Mouse (Mus musculus): Measurements from ENCODE around the gene Ube2t. TPM values are rescaled to one million over a fixed set of nuclear protein-coding genes. Genes with fewer than 3 reads are reported as not detected.

The Ube2t gene
- total and polyA plus RNA-seq, 3 experiments, result 12.1 to 72.6 (median 60.7) TPM

DNA sequence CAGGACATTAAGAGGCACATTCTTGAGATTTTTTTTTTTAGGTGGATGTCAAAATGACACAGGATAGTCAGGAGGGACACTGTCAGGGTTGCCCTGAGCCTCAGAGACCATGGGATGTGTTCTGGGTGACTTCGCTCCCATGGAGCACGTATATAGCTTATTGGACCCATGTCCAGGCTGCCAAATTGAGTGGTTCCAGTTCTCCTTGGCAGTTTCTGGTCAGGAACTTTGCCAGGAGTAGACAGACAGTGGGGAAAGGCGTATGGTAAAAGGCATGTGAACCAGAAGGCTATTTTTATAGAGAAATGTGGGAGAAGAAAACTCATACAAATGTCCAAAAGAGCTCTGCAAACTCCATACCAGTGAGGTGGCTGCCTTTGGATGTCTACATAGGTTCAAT lies 47.5 kb downstream of the Ube2t start:
- Histone ChIP-seq H3K36me3 (replicated peaks) (no peaks in the 10 kb centered on the region), H3K4me1 (ENCODE audit: insufficient read depth, low read depth, low read length) (no peaks in the 10 kb centered on the region), H3K9me3 (replicated peaks) (no peaks in the 10 kb centered on the region), H3K27me3 (ENCODE audit: insufficient read depth, low read length) (peaks cover 22% of the 10 kb centered on the region), H3K4me3 (ENCODE audit: low read depth, low read length) (no peak overlapping the region)
- TF ChIP-seq CTCF (IDR thresholded peaks at IDR 0.05; ENCODE audit: low read depth, low read length) (no peak), GATA2 (IDR thresholded peaks at IDR 0.05; ENCODE audit: borderline replicate concordance, low read depth, low read length) (no peak)
- no peak for ATAC-seq (ENCODE audit: extremely low read depth, insufficient number of reproducible peaks, low FRiP score, poor library complexity, severe bottlenecking)
- no peak for DNase-seq (ENCODE audit: low spot score)

- H3K36me3 ChIP-seq (replicated peaks), result no peaks in the 10 kb centered on the region
- no peaks in the 10 kb centered on the region for H3K4me1 ChIP-seq (ENCODE audit: insufficient read depth, low read depth, low read length)
- ATAC-seq (ENCODE audit: extremely low read depth, insufficient number of reproducible peaks, low FRiP score, poor library complexity, severe bottlenecking) (no peak), DNase-seq (ENCODE audit: low spot score) (no peak)
- no peak overlapping the region for H3K4me3 ChIP-seq (ENCODE audit: low read depth, low read length)
- no peaks in the 10 kb centered on the region for H3K9me3 ChIP-seq (replicated peaks)
- TF ChIP-seq CTCF (IDR thresholded peaks at IDR 0.05; ENCODE audit: low read depth, low read length) (no peak), TAL1 (conservative IDR thresholded peaks at IDR 0.05; ENCODE audit: low read depth, low read length) (no peak), GATA1 (IDR thresholded peaks at IDR 0.05; ENCODE audit: borderline replicate concordance, low read length) (no peak), GATA2 (IDR thresholded peaks at IDR 0.05; ENCODE audit: borderline replicate concordance, low read depth, low read length) (no peak), POLR2AphosphoS5 (IDR thresholded peaks at IDR 0.05; ENCODE audit: insufficient replicate concordance, low read depth, low read length) (no peak)
- H3K27me3 ChIP-seq (ENCODE audit: insufficient read depth, low read length), result peaks cover 29% of the 10 kb centered on the region
Observed at GRCm38 (mm10) chr1:135011912-135012311, 49.5 kb downstream of the Ube2t start.

DNA sequence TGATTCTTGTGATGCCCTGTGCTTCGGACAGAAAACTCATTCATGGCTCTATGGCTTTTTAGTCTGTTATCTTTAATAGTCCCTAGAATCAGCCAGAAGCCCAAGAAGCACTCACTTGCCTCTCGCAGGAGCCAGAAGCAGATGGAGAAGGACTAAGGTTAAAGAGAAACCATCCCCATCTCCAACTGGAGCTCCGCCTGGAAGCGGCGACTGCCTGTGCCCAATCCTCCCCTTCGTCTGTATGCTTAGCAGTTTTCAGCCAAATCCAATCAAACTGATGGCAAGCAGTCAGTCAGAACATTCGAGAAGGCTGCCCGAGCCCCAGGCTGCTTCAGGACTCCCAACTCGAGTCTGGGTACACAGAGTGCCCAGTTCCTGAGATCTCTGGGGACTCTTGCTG lies 50.1 kb downstream of the Ube2t start:
- H3K9me3 ChIP-seq (replicated peaks), result no peaks in the 10 kb centered on the region
- no peaks in the 10 kb centered on the region for H3K36me3 ChIP-seq (replicated peaks)
- no peaks in the 10 kb centered on the region for H3K4me1 ChIP-seq (ENCODE audit: insufficient read depth, low read depth, low read length)
- TF ChIP-seq CTCF (IDR thresholded peaks at IDR 0.05; ENCODE audit: low read depth, low read length) (no peak), POLR2AphosphoS5 (IDR thresholded peaks at IDR 0.05; ENCODE audit: insufficient replicate concordance, low read depth, low read length) (no peak), TAL1 (conservative IDR thresholded peaks at IDR 0.05; ENCODE audit: low read depth, low read length) (no peak), GATA1 (IDR thresholded peaks at IDR 0.05; ENCODE audit: borderline replicate concordance, low read length) (no peak), GATA2 (IDR thresholded peaks at IDR 0.05; ENCODE audit: borderline replicate concordance, low read depth, low read length) (no peak)
- H3K4me3 ChIP-seq (ENCODE audit: low read depth, low read length), result no peak overlapping the region
- H3K27me3 ChIP-seq (ENCODE audit: insufficient read depth, low read length), result peaks cover 29% of the 10 kb centered on the region
- ATAC-seq (ENCODE audit: extremely low read depth, insufficient number of reproducible peaks, low FRiP score, poor library complexity, severe bottlenecking) (no peak), DNase-seq (ENCODE audit: low spot score) (no peak)

- DNase-seq (ENCODE audit: low spot score) (no peak), ATAC-seq (ENCODE audit: extremely low read depth, insufficient number of reproducible peaks, low FRiP score, poor library complexity, severe bottlenecking) (no peak)
- peaks cover 29% of the 10 kb centered on the region for H3K27me3 ChIP-seq (ENCODE audit: insufficient read depth, low read length)
- H3K4me3 ChIP-seq (ENCODE audit: low read depth, low read length), result no peak overlapping the region
- no peaks in the 10 kb centered on the region for H3K4me1 ChIP-seq (ENCODE audit: insufficient read depth, low read depth, low read length)
- no peaks in the 10 kb centered on the region for H3K9me3 ChIP-seq (replicated peaks)
- TF ChIP-seq CTCF (IDR thresholded peaks at IDR 0.05; ENCODE audit: low read depth, low read length) (no peak), TAL1 (conservative IDR thresholded peaks at IDR 0.05; ENCODE audit: low read depth, low read length) (no peak), GATA1 (IDR thresholded peaks at IDR 0.05; ENCODE audit: borderline replicate concordance, low read length) (no peak), POLR2AphosphoS5 (IDR thresholded peaks at IDR 0.05; ENCODE audit: insufficient replicate concordance, low read depth, low read length) (no peak), GATA2 (IDR thresholded peaks at IDR 0.05; ENCODE audit: borderline replicate concordance, low read depth, low read length) (no peak)
- no peaks in the 10 kb centered on the region for H3K36me3 ChIP-seq (replicated peaks)
Observed at GRCm38 (mm10) chr1:135014921-135015445, 52.6 kb downstream of the Ube2t start.

GRCm38 (mm10) chr1:135016907-135017655 lies 54.7 kb downstream of the Ube2t start:
- H3K27me3 ChIP-seq (ENCODE audit: insufficient read depth, low read length), result peaks cover 24% of the 10 kb centered on the region
- TF ChIP-seq TAL1 (conservative IDR thresholded peaks at IDR 0.05; ENCODE audit: low read depth, low read length) (no peak), POLR2AphosphoS5 (IDR thresholded peaks at IDR 0.05; ENCODE audit: insufficient replicate concordance, low read depth, low read length) (no peak), GATA2 (IDR thresholded peaks at IDR 0.05; ENCODE audit: borderline replicate concordance, low read depth, low read length) (no peak), CTCF (IDR thresholded peaks at IDR 0.05; ENCODE audit: low read depth, low read length) (no peak), GATA1 (IDR thresholded peaks at IDR 0.05; ENCODE audit: borderline replicate concordance, low read length) (no peak)
- no peaks in the 10 kb centered on the region for H3K4me1 ChIP-seq (ENCODE audit: insufficient read depth, low read depth, low read length)
- H3K36me3 ChIP-seq (replicated peaks), result no peaks in the 10 kb centered on the region
- DNase-seq (ENCODE audit: low spot score) (no peak), ATAC-seq (ENCODE audit: extremely low read depth, insufficient number of reproducible peaks, low FRiP score, poor library complexity, severe bottlenecking) (no peak)
- no peaks in the 10 kb centered on the region for H3K9me3 ChIP-seq (replicated peaks)
- H3K4me3 ChIP-seq (ENCODE audit: low read depth, low read length), result no peak overlapping the region

GRCm38 (mm10) chr1:135017656-135018015 lies 55.3 kb downstream of the Ube2t start:
- H3K36me3 ChIP-seq (replicated peaks), result no peaks in the 10 kb centered on the region
- no peaks in the 10 kb centered on the region for H3K9me3 ChIP-seq (replicated peaks)
- no peak overlapping the region for H3K4me3 ChIP-seq (ENCODE audit: low read depth, low read length)
- DNase-seq (ENCODE audit: low spot score), result no peak
- no peak for TF ChIP-seq GATA2 (IDR thresholded peaks at IDR 0.05; ENCODE audit: borderline replicate concordance, low read depth, low read length)
- no peak for TF ChIP-seq POLR2AphosphoS5 (IDR thresholded peaks at IDR 0.05; ENCODE audit: insufficient replicate concordance, low read depth, low read length)
- TF ChIP-seq CTCF (IDR thresholded peaks at IDR 0.05; ENCODE audit: low read depth, low read length), result no peak
- no peak for TF ChIP-seq TAL1 (conservative IDR thresholded peaks at IDR 0.05; ENCODE audit: low read depth, low read length)
- TF ChIP-seq GATA1 (IDR thresholded peaks at IDR 0.05; ENCODE audit: borderline replicate concordance, low read length), result no peak
- no peak for ATAC-seq (ENCODE audit: extremely low read depth, insufficient number of reproducible peaks, low FRiP score, poor library complexity, severe bottlenecking)
- H3K4me1 ChIP-seq (ENCODE audit: insufficient read depth, low read depth, low read length), result no peaks in the 10 kb centered on the region
- peaks cover 24% of the 10 kb centered on the region for H3K27me3 ChIP-seq (ENCODE audit: insufficient read depth, low read length)
